Mouse (Mus musculus): ENCODE results near the gene Atf5. TPM values are rescaled to one million over a fixed set of nuclear protein-coding genes. Genes with fewer than 3 reads are reported as not detected.

Gene Atf5
- polyA plus RNA-seq, 1 experiment from 2014 or later, result 6.9 TPM

DNA sequence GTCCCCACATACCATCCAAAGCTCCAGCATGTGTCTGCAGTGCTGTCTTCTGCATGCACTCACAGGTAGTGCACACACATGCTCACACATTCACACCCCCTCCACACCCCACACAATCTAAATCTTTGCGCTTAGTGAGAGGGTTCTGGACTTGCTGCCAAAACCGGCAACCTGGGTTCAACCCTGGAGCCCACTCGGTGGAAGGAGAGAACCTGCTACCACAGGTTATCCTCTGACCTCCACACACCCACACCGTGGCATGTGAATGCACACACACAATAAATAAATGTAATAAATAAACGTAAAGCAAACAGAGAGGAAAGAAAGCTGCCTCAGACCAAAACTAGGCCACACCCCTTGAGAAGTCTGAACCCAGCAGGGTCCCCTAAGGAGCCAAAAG lies 31.3 kb upstream of the Atf5 start:
- H3K27me3 ChIP-seq, result no peaks in the 10 kb centered on the region
- peak overlapping the region; percentile 54 for H3K9ac ChIP-seq
- H3K9me3 ChIP-seq, result no peaks in the 10 kb centered on the region
- peaks cover 50% of the 10 kb centered on the region for H3K36me3 ChIP-seq (replicated peaks)
- 0 out of 2 replicates have a peak overlapping the region, but pooled peaks have one; percentile 97 for H3K27ac ChIP-seq
- peaks cover 22% of the 10 kb centered on the region for H3K4me1 ChIP-seq
- H3K4me3 ChIP-seq (replicated peaks), result peak overlapping the region; percentile 80
- ATAC-seq (ENCODE audit: low FRiP score), result no peak
- H3K4me2 ChIP-seq, result peak overlapping the region; percentile 89
- 83% methylated on average over 5 of the region's 5 CpGs for WGBS

DNA sequence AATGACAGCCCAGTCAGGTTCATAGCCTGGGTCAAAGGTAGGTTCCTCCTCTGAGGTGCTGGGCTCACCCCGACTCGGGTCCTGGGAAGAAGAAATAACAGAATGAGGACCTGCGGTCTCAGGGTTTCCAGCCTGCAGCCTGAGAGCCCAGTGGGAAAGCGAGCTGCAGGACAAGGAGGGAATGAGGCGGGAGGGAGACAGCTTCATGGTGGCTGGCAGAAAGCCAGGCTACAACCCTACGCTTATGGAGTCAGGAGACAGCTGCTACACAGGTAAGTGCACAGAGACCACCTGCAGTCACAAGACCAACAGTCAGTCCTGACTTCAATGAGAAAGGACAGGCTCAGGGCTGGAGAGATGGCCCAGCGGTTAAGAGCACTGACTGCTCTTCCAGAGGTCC lies 30.3 kb upstream of the Atf5 start:
- Histone ChIP-seq H3K4me1 (peaks cover 22% of the 10 kb centered on the region), H3K4me3 (replicated peaks) (no peak overlapping the region), H3K36me3 (replicated peaks) (peaks cover 54% of the 10 kb centered on the region), H3K4me2 (no peak overlapping the region), H3K9me3 (no peaks in the 10 kb centered on the region), H3K27me3 (0 out of 2 replicates have a peak, but pooled peaks cover 7% of the 10 kb centered on the region), H3K9ac (no peak overlapping the region), H3K27ac (no peak overlapping the region)
- WGBS, result 92% methylated on average over 7 of the region's 7 CpGs
- ATAC-seq (ENCODE audit: low FRiP score), result no peak

DNA sequence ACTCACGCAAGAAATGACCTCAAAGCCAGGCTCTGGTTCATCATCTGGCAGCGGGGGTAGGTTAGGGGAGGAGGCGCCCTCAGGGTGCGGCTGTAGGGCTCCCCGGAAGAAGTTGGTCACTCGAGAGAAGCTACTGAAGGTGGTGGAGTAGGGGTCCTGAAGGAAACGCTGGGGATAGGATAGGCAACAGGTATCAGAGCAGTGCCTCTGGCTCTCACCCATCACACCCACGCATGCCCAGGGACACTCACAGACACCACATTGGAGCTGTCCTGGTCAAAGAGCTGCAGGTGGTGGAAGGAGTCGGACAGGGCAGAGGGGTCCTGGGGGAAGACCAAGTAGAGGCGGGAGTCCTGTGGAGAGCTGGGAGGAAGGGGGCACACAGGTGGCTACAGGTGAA lies 28.5 kb upstream of the Atf5 start:
- 92% methylated on average over 10 of the region's 10 CpGs for WGBS

DNA sequence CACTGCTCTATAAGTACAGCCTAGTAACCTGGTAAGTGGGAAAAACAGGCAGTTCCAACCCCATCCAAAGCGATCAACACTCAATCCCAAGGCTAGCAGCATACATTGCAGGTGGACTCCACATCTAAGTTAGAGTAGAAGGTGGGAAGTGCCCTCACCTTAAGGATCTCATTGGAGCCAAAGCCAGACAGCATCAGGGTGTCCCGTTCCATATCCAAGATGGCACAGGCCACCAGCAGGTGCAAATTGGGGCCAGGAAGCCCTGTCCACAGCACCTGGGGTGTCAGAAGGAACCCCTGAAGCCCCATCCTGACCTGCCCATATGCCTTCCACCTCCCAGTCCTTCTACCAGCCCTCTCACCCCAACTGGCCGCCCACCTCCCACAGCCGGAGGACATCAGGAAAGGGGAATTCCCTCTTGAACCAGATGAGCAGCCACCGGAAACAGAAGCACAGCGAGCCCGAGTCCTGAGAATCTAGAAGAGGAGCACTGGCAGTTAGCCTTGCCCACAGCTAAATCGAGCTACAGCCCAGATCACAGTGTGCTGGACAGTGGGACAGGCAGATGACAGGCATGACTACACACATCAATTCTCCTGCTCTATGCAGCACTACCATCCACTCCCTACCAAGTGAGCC lies 25.5 kb upstream of the Atf5 start:
- Histone ChIP-seq H3K9me3 (no peaks in the 10 kb centered on the region), H3K4me2 (no peak overlapping the region), H3K9ac (no peak overlapping the region), H3K4me1 (peaks cover 13% of the 10 kb centered on the region), H3K36me3 (replicated peaks) (peaks cover 60% of the 10 kb centered on the region), H3K27me3 (peaks cover 48% of the 10 kb centered on the region), H3K27ac (no peak overlapping the region), H3K4me3 (replicated peaks) (no peak overlapping the region)
- 92% methylated on average over 8 of the region's 8 CpGs for WGBS
- no peak for ATAC-seq (ENCODE audit: low FRiP score)

More for the DNA sequence above, 28.5 kb upstream of the Atf5 start:
- no peak overlapping the region for H3K4me2 ChIP-seq
- H3K36me3 ChIP-seq (replicated peaks), result peaks cover 60% of the 10 kb centered on the region
- H3K27ac ChIP-seq, result no peak overlapping the region
- H3K27me3 ChIP-seq, result peaks cover 25% of the 10 kb centered on the region
- no peak overlapping the region for H3K4me3 ChIP-seq (replicated peaks)
- no peak overlapping the region for H3K9ac ChIP-seq
- H3K4me1 ChIP-seq, result peaks cover 12% of the 10 kb centered on the region
- no peaks in the 10 kb centered on the region for H3K9me3 ChIP-seq
- ATAC-seq (ENCODE audit: low FRiP score), result no peak

- H3K36me3 ChIP-seq (replicated peaks), result peaks cover 47% of the 10 kb centered on the region
- no peaks in the 10 kb centered on the region for H3K9me3 ChIP-seq
- peaks cover 13% of the 10 kb centered on the region for H3K4me1 ChIP-seq
- peak overlapping the region; percentile 52 for H3K4me2 ChIP-seq
- H3K4me3 ChIP-seq (replicated peaks), result peak overlapping the region; percentile 27; the same call in 1 of the 2 replicates
- WGBS, result 58% methylated on average over 14 of the region's 14 CpGs
- H3K9ac ChIP-seq, result peak overlapping the region; percentile 51; the same call in 1 of the 2 replicates
- no peak overlapping the region for H3K27ac ChIP-seq
- ATAC-seq (ENCODE audit: low FRiP score), result no peak
- peaks cover 48% of the 10 kb centered on the region for H3K27me3 ChIP-seq
These were observed 24.0 kb upstream of the Atf5 start for GRCm38 (mm10) chr7:44840426-44840825.

- peaks cover 48% of the 10 kb centered on the region for H3K27me3 ChIP-seq
- H3K36me3 ChIP-seq (replicated peaks), result peaks cover 39% of the 10 kb centered on the region
- WGBS, result 1% methylated on average over 58 of the region's 58 CpGs
- ATAC-seq (ENCODE audit: low FRiP score), result peak; percentile 66
- peak overlapping the region; percentile 27 for H3K4me3 ChIP-seq (replicated peaks)
- peaks cover 13% of the 10 kb centered on the region for H3K4me1 ChIP-seq
- H3K9ac ChIP-seq, result peak overlapping the region; percentile 51
- H3K4me2 ChIP-seq, result peak overlapping the region; percentile 52
- no peak overlapping the region for H3K27ac ChIP-seq
- no peaks in the 10 kb centered on the region for H3K9me3 ChIP-seq
These were observed 23.2 kb upstream of the Atf5 start for GRCm38 (mm10) chr7:44839491-44840191.

DNA sequence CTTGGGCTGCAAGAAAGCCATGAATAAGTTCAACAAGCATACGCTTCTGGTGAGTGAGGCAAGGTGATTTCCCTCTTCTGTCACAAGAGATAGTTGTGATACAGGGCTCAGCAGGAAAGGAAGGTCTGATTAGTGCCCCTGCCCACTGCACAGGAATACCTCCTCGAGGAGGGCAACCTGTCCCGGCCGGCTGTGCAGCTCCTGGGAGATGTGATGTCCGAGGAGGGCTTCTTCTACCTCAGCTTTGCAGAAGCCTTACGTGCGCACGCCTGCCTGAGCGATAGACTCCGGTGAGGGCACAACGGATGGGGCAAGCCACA lies 22.7 kb upstream of the Atf5 start:
- Histone ChIP-seq H3K36me3 (replicated peaks) (peaks cover 34% of the 10 kb centered on the region), H3K27ac (no peak overlapping the region), H3K4me1 (peaks cover 13% of the 10 kb centered on the region), H3K27me3 (peaks cover 48% of the 10 kb centered on the region), H3K4me3 (replicated peaks) (peak overlapping the region; percentile 27), H3K9me3 (no peaks in the 10 kb centered on the region), H3K4me2 (peak overlapping the region; percentile 52), H3K9ac (peak overlapping the region; percentile 51; the same call in 1 of the 2 replicates)
- WGBS, result 23% methylated on average over 11 of the region's 11 CpGs
- 0 out of 2 replicates have a peak, but pooled peaks have one; percentile 5 for ATAC-seq (ENCODE audit: low FRiP score)

DNA sequence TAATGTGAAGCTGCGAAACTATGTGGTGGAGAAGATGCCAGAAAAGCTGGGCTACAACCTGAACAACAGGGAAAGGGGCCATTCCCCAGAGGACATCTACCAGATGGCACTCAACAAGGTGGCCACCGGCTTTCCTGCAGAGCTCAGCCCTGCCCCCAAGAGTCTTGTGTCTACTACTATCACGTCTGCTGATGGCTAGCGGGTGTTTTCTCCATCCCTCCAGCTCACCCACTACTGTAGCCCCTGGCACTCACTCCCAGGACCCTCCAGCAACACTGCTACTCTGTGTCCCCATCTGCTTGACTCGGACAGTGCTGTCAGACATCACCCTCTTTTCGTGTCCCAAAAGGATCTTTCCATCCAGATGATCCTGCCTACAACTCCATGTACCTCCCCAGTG lies 21.6 kb upstream of the Atf5 start:
- Histone ChIP-seq H3K4me3 (replicated peaks) (no peak overlapping the region), H3K36me3 (replicated peaks) (peaks cover 24% of the 10 kb centered on the region), H3K9me3 (no peaks in the 10 kb centered on the region), H3K4me2 (no peak overlapping the region), H3K27me3 (peaks cover 48% of the 10 kb centered on the region), H3K9ac (no peak overlapping the region), H3K4me1 (peaks cover 13% of the 10 kb centered on the region), H3K27ac (no peak overlapping the region)
- 91% methylated on average over 6 of the region's 6 CpGs for WGBS
- no peak for ATAC-seq (ENCODE audit: low FRiP score)

GRCm38 (mm10) chr7:44836423-44837053 lies 20.1 kb upstream of the Atf5 start:
- Histone ChIP-seq H3K4me1 (peaks cover 13% of the 10 kb centered on the region), H3K9ac (no peak overlapping the region), H3K4me3 (replicated peaks) (no peak overlapping the region), H3K9me3 (no peaks in the 10 kb centered on the region), H3K27me3 (peaks cover 39% of the 10 kb centered on the region), H3K27ac (no peak overlapping the region), H3K36me3 (replicated peaks) (peaks cover 16% of the 10 kb centered on the region), H3K4me2 (no peak overlapping the region)
- 87% methylated on average over 9 of the region's 9 CpGs for WGBS
- no peak for ATAC-seq (ENCODE audit: low FRiP score)

DNA sequence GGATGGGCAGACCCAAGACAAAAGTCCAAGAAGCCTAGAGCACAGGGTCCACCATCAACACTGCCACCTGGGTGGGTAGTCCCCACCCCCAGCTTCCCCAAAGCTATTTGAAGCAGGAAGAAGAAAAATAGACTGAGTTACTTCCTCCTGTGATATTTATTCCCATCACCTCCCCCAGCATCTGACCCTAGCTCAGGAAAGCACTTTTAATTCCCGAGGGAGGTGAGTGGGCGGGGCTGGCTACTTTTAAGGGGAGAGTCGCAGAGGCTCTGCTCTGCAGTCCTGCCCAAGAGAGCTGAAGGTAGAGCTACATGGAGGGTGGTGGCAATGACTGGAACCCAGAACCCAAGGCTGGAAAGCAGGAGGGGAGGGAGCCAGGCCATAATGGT lies 19.6 kb upstream of the Atf5 start:
- H3K27ac ChIP-seq, result no peak overlapping the region
- H3K4me3 ChIP-seq (replicated peaks), result no peak overlapping the region
- H3K27me3 ChIP-seq, result peaks cover 34% of the 10 kb centered on the region
- peaks cover 16% of the 10 kb centered on the region for H3K36me3 ChIP-seq (replicated peaks)
- no peak overlapping the region for H3K4me2 ChIP-seq
- H3K9ac ChIP-seq, result no peak overlapping the region
- peaks cover 13% of the 10 kb centered on the region for H3K4me1 ChIP-seq
- no peaks in the 10 kb centered on the region for H3K9me3 ChIP-seq
- ATAC-seq (ENCODE audit: low FRiP score), result no peak
- 53% methylated on average over 3 of the region's 3 CpGs for WGBS

DNA sequence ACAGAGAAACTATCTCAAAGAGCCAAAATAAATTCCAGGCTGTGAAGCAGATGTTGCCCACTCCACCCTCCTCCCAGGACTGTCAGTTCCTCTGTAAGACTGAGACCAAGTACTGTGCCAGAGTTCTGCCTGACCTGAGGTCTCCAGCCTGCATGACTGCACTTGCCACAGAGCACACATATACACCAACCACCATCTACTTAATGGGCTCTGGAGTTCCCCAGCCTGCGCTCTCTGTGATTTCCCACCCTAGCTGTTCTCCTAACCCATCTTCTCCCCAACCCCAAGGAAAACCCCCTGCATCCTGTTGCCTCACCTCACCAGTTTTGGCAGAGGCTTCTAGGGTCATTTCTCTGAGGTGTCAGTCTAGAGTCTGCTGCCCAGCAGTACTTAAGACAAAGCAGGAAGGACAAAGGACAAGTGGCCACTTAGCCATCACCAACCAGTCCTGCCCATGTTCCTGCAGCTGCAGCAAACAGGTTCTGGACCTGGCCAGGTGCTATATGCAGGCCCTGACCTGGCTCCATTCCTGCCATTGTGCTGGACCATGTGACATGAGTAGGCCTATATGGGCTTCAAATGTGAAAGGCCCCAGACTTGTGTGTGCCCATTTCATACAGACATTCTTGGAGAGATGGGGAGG lies 19.0 kb upstream of the Atf5 start:
- Histone ChIP-seq H3K4me3 (replicated peaks) (no peak overlapping the region), H3K4me1 (peaks cover 13% of the 10 kb centered on the region), H3K36me3 (replicated peaks) (peaks cover 18% of the 10 kb centered on the region), H3K9ac (no peak overlapping the region), H3K9me3 (no peaks in the 10 kb centered on the region), H3K27me3 (peaks cover 28% of the 10 kb centered on the region), H3K27ac (no peak overlapping the region), H3K4me2 (no peak overlapping the region)
- WGBS, result 88% methylated on average over 1 of the region's 1 CpGs
- no peak for ATAC-seq (ENCODE audit: low FRiP score)

GRCm38 (mm10) chr7:44832763-44833162 lies 16.3 kb upstream of the Atf5 start:
- H3K27me3 ChIP-seq, result 0 out of 2 replicates have a peak, but pooled peaks cover 1% of the 10 kb centered on the region
- no peak overlapping the region for H3K9ac ChIP-seq
- H3K36me3 ChIP-seq (replicated peaks), result peaks cover 44% of the 10 kb centered on the region
- 80% methylated on average over 4 of the region's 4 CpGs for WGBS
- H3K9me3 ChIP-seq, result no peaks in the 10 kb centered on the region
- no peaks in the 10 kb centered on the region for H3K4me1 ChIP-seq
- H3K4me3 ChIP-seq (replicated peaks), result no peak overlapping the region
- H3K4me2 ChIP-seq, result no peak overlapping the region
- H3K27ac ChIP-seq, result no peak overlapping the region
- ATAC-seq (ENCODE audit: low FRiP score), result no peak
